Mouse (Mus musculus) layer of hippocampus, postnatal 36 days (tissue): Measurements from ENCODE around the gene Treml1. TPM values are rescaled to one million over a fixed set of nuclear protein-coding genes. Genes with fewer than 3 reads are reported as not detected.

Experiments
- DNase-seq, 2 experiments: peaks; one replicate each; pipeline ENCODE4 v3.0.0; 2022
- total RNA-seq, 2 experiments: library from RNA; stranded (reverse); gene quantifications; 2 replicates each; pipeline ENCODE4 v1.2.3; 2021

Treml1 gene
- total RNA-seq, 2 experiments from 2014 or later, result not detected

DNA sequence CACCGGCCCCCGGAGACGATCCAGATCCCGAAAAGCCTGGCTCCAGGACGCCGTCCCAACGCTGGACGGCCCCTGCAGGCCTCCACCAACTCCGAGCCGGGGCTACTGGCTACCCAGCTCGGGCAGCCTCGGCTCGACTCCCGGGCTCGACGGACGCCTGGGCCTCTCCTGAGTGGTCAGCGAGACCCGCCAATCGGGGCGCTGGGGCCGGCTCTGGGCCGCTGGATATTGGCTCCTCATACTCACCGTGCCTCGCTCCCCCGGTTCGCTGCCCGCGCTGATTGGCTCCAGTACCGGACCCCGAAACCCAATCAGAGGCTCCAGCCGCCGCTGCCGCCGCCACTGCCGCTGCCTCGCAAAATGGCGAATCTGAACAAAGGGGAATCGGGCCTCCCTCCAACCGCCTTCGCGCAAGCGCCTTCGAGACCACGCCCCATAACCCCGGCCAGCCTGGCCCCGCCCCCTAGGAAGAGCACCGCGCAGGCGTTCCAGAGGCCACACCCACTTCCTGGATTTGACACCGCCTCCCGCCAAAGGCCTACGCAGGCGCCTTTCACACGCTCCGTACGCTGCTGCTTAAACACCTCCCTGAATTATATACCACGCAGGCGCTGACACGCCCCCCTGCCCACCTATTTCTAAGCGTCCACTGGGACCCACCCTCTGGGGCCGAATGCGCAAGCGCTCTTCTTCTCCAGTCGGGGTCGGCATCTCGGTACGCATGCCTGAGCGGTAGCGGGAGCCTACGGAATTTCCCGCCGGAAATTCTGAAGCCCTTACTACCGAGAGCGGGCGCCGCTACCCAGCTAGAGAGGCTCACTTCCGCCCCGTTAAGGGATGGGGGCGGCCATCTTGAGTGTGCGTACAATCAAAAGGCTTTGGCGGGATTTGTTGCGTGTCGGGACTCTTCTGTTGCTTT lies 49.9 kb downstream of the Treml1 start, which contains the start of the genes Nfya and Oard1:
Nfya (minus strand) TSS at position 527 of the 919 bp plus-strand sequence.
Oard1 (plus strand) TSS at position 635 of the 919 bp plus-strand sequence.
- DNase-seq, result peak; percentile 100

GRCm38 (mm10) chr17:48410299-48410785 lies 50.6 kb downstream of the Treml1 start:
- no peak for DNase-seq

DNA sequence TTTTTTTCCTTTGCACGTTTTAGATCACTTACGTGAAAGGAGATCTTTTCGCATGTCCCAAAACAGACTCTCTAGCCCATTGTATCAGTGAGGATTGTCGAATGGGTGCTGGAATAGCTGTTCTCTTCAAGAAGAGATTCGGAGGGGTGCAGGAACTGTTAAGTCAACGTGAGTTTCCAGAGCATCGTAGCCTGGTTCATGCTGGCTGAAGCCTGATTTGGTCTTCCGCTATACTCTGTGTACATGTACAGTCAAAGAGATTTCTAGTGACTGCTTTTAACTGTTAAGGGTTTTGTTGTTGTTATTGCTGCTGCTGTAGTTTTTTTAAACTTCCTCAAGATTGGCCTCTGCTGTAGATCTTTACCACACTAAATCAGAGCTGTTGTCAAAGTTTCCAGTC lies 51.5 kb downstream of the Treml1 start:
- no peak for DNase-seq

DNA sequence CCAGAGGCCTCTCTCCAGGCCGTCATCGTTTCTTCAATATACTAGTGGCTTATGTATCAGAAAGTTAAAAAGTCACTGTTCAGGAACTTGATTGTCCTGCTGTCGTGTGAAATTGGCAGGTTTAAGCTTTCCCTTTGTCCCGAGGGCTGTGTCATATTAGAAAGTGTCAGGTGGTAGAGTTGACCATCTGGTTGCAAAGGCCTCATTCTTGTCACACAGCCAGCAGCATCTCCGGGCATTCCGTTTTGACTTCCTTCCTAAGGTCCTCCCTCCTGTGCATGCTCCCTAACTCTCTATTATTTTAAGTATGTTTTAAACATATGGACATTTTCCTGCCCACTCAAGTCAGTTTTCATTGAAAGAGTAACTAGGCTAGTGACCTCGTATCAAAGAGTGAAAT lies 56.3 kb downstream of the Treml1 start:
- DNase-seq, result no peak

Other genes starting within 250 kb of the Treml1 start
- gene 9830107B12Rik, start 213.6 kb upstream of the Treml1 start, total RNA-seq, result not detected
- gene A530064D06Rik, start 192.6 kb upstream of the Treml1 start, total RNA-seq, result not detected
- gene Trem1, start 127.1 kb upstream of the Treml1 start, total RNA-seq, result not detected
- gene Trem3, start 112.1 kb upstream of the Treml1 start, total RNA-seq, result not detected
- gene Treml4, start 95.6 kb upstream of the Treml1 start, total RNA-seq, result not detected
- under 1 TPM; 0.28 to 0.30 TPM for gene Treml2, start 60.4 kb upstream of the Treml1 start, total RNA-seq
- under 1 TPM in 1 of 2 experiments, not detected in 1; 0.22 TPM for gene B430306N03Rik, start 43.8 kb upstream of the Treml1 start, total RNA-seq
- gene Trem2, start 13.5 kb upstream of the Treml1 start, total RNA-seq, result 1 to 10 TPM; 8.8 to 9.6 TPM
- 10 to 100 TPM; 27.2 to 34.4 TPM for gene Nfya, start 50.0 kb downstream of the Treml1 start, total RNA-seq
- gene Oard1, start 50.1 kb downstream of the Treml1 start, total RNA-seq, result 10 to 100 TPM; 12.3 to 13.6 TPM
- not detected for gene Apobec2, start 73.0 kb downstream of the Treml1 start, total RNA-seq
- not detected for gene Tspo2, start 91.6 kb downstream of the Treml1 start, total RNA-seq
- gene Unc5cl, start 95.0 kb downstream of the Treml1 start, total RNA-seq, result under 1 TPM; 0.27 to 0.30 TPM